Mouse (Mus musculus) thymus, postnatal 0 days (tissue): ENCODE data around the gene Olfr1106. TPM values are rescaled to one million over a fixed set of nuclear protein-coding genes. Genes with fewer than 3 reads are reported as not detected.

Experiments
- DNase-seq: peaks from one replicate; pipeline ENCODE4 v3.0.0-alpha.2; 2015; ENCODE audit warnings: low spot score
- polyA plus RNA-seq: library from polyadenylated mRNA; unstranded; fragments of >200 nt; fragmentation: Nextera tagmentation; extraction: Ambion mirVana; gene quantifications from 2 replicates; pipeline ENCODE4 v1.2.1, GENCODE M21; 2015

Olfr1106 gene
- not detected in 2 replicates for polyA plus RNA-seq

- DNase-seq: no peak
These were observed at the start of gene Olfr1106 for GRCm38 (mm10) chr2:87052173-87052572. Gene Olfr1106 (minus strand): TSS chr2:87052273.

- no peak for DNase-seq
These were observed 43.8 kb upstream of the Olfr1106 start, which contains the start of gene Olfr1109 for GRCm38 (mm10) chr2:87095908-87096307. Gene Olfr1109 (minus strand): TSS chr2:87096008.

GRCm38 (mm10) chr2:87075717-87076116 is 23.6 kb upstream of the Olfr1106 start, which contains the start of gene Olfr1107:
Gene Olfr1107 (minus strand): TSS chr2:87075817.
- no peak for DNase-seq

GRCm38 (mm10) chr2:87036431-87036830 is 15.6 kb downstream of the Olfr1106 start, which contains the start of gene Olfr1105:
Gene Olfr1105 (minus strand): TSS chr2:87036531.
- no peak for DNase-seq

- DNase-seq: no peak
These were observed 25.1 kb downstream of the Olfr1106 start, which contains the start of gene Olfr1104 for GRCm38 (mm10) chr2:87026980-87027379. Gene Olfr1104 (minus strand): TSS chr2:87027080.

GRCm38 (mm10) chr2:86998098-86998497 is 54.0 kb downstream of the Olfr1106 start, which contains the start of gene Olfr1102:
Gene Olfr1102 (plus strand): TSS chr2:86998398.
- DNase-seq: no peak

Other genes starting within 250 kb of the Olfr1106 start
- not detected in 2 replicates for gene Olfr141, start 242.3 kb downstream of the Olfr1106 start, polyA plus RNA-seq
- gene Olfr1094, start 227.6 kb downstream of the Olfr1106 start, polyA plus RNA-seq: not detected in 2 replicates
- not detected in 2 replicates for gene Olfr1095, start 200.6 kb downstream of the Olfr1106 start, polyA plus RNA-seq
- gene Gm13723, start 177.5 kb downstream of the Olfr1106 start, polyA plus RNA-seq: not detected in 2 replicates
- not detected in 2 replicates for gene Olfr1097, start 160.1 kb downstream of the Olfr1106 start, polyA plus RNA-seq
- not detected in 2 replicates for gene Olfr1098, start 127.7 kb downstream of the Olfr1106 start, polyA plus RNA-seq
- not detected in 2 replicates for gene Olfr1099, start 91.6 kb downstream of the Olfr1106 start, polyA plus RNA-seq
- not detected in 2 replicates for gene Olfr1100, start 72.3 kb downstream of the Olfr1106 start, polyA plus RNA-seq
- not detected in 2 replicates for gene Olfr1101, start 61.1 kb downstream of the Olfr1106 start, polyA plus RNA-seq
- not detected in 2 replicates for gene Olfr1102, start 53.9 kb downstream of the Olfr1106 start, polyA plus RNA-seq
- gene Olfr1104, start 25.2 kb downstream of the Olfr1106 start, polyA plus RNA-seq: not detected in 2 replicates
- gene Olfr1105, start 15.7 kb downstream of the Olfr1106 start, polyA plus RNA-seq: not detected in 2 replicates
- not detected in 2 replicates for gene Olfr1107, start 23.5 kb upstream of the Olfr1106 start, polyA plus RNA-seq
- gene Olfr1109, start 43.7 kb upstream of the Olfr1106 start, polyA plus RNA-seq: not detected in 2 replicates
- not detected in 2 replicates for gene Olfr259, start 62.3 kb upstream of the Olfr1106 start, polyA plus RNA-seq
- gene Olfr1110, start 88.0 kb upstream of the Olfr1106 start, polyA plus RNA-seq: not detected in 2 replicates
- not detected in 2 replicates for gene Olfr1111, start 100.4 kb upstream of the Olfr1106 start, polyA plus RNA-seq
- gene Olfr1112, start 135.5 kb upstream of the Olfr1106 start, polyA plus RNA-seq: not detected in 2 replicates
- not detected in 2 replicates for gene Olfr1113, start 156.7 kb upstream of the Olfr1106 start, polyA plus RNA-seq
- not detected in 2 replicates for gene Olfr1115, start 195.7 kb upstream of the Olfr1106 start, polyA plus RNA-seq
- not detected in 2 replicates for gene Olfr1116, start 215.3 kb upstream of the Olfr1106 start, polyA plus RNA-seq